Mouse (Mus musculus): Measurements from ENCODE around the gene Ndufv2.

Ndufv2 gene

GRCm38 (mm10) chr17:66101380-66102330 lies at the start of gene Ndufv2:
Gene Ndufv2, minus strand, starts transcription at chr17:66101559.
- DNase-seq: peak; percentile 87

- no peak for DNase-seq
Observed at GRCm38 (mm10) chr17:66131212-66131611, 29.9 kb upstream of the Ndufv2 start.

GRCm38 (mm10) chr17:66130371-66130770 lies 29.0 kb upstream of the Ndufv2 start:
- DNase-seq: no peak

- DNase-seq: no peak
Observed at GRCm38 (mm10) chr17:66125211-66125610, 23.9 kb upstream of the Ndufv2 start.

GRCm38 (mm10) chr17:66123816-66124610 lies 22.7 kb upstream of the Ndufv2 start:
- no peak for DNase-seq

- DNase-seq: peak; percentile 95
Observed at GRCm38 (mm10) chr17:66123066-66123815, 21.9 kb upstream of the Ndufv2 start, which contains the start of gene Ddx11. Gene Ddx11, plus strand, starts transcription at chr17:66123520.

GRCm38 (mm10) chr17:66120701-66121100 lies 19.3 kb upstream of the Ndufv2 start:
- DNase-seq: no peak

- DNase-seq: no peak
Observed at GRCm38 (mm10) chr17:66118991-66119390, 17.6 kb upstream of the Ndufv2 start.

- no peak for DNase-seq
Observed at GRCm38 (mm10) chr17:66112166-66112565, 10.8 kb upstream of the Ndufv2 start.

- peak; percentile 78 for DNase-seq
Observed at GRCm38 (mm10) chr17:66111402-66111959, 10.1 kb upstream of the Ndufv2 start, which contains the start of gene Washc1. Gene Washc1, plus strand, starts transcription at chr17:66111545.

- no peak for DNase-seq
Observed at GRCm38 (mm10) chr17:66110746-66111145, 9.4 kb upstream of the Ndufv2 start.

GRCm38 (mm10) chr17:66108198-66108597 lies 6.8 kb upstream of the Ndufv2 start:
- no peak for DNase-seq

- DNase-seq: no peak
Observed at GRCm38 (mm10) chr17:66107466-66107865, 6.1 kb upstream of the Ndufv2 start.

GRCm38 (mm10) chr17:66106601-66107267 lies 5.4 kb upstream of the Ndufv2 start:
- peak; percentile 67 for DNase-seq

GRCm38 (mm10) chr17:66104076-66104475 lies 2.7 kb upstream of the Ndufv2 start:
- DNase-seq: no peak

- DNase-seq: no peak
Observed at GRCm38 (mm10) chr17:66100566-66101379, 586 bp downstream of the Ndufv2 start.

GRCm38 (mm10) chr17:66092664-66093063 lies 8.7 kb downstream of the Ndufv2 start:
- DNase-seq: no peak

GRCm38 (mm10) chr17:66092065-66092464 lies 9.3 kb downstream of the Ndufv2 start:
- no peak for DNase-seq

- no peak for DNase-seq
Observed at GRCm38 (mm10) chr17:66091392-66091791, 10.0 kb downstream of the Ndufv2 start.

GRCm38 (mm10) chr17:66090251-66090650 lies 11.1 kb downstream of the Ndufv2 start:
- DNase-seq: no peak

- DNase-seq: no peak
Observed at GRCm38 (mm10) chr17:66085038-66085437, 16.3 kb downstream of the Ndufv2 start.

Measured in cerebellum, adult 8-10 months (tissue).